Mouse (Mus musculus): ENCODE data around the gene Syt8.

GRCm38 (mm10) chr7:142421826-142422225 lies 12.8 kb upstream of the Syt8 start:
- no peak for TF ChIP-seq GATA1 (IDR thresholded peaks at IDR 0.05; ENCODE audit: borderline replicate concordance, low read length)
- no peak for TF ChIP-seq FLI1 (IDR thresholded peaks at IDR 0.05; ENCODE audit: low read length)
